Mouse (Mus musculus): ENCODE results near the gene Pqlc3.
"Not testable (repeated sequence)": the region's sequence is repeated elsewhere in the genome, so short reads cannot be mapped to it uniquely, and the experiment has no call there.

Gene Pqlc3

GRCm38 (mm10) chr12:16999739-17000497 lies at the start of gene Pqlc3:
Pqlc3 (minus strand) TSS chr12:17000408.
- peak; percentile 18 for DNase-seq

GRCm38 (mm10) chr12:17049796-17050195 lies 49.6 kb upstream of the Pqlc3 start:
- no peak for DNase-seq

GRCm38 (mm10) chr12:17048979-17049612 lies 48.9 kb upstream of the Pqlc3 start:
- DNase-seq: no peak

- DNase-seq: no peak
Measured at GRCm38 (mm10) chr12:17043311-17043710, 43.1 kb upstream of the Pqlc3 start.

- DNase-seq: no peak
Measured at GRCm38 (mm10) chr12:17040567-17040966, 40.4 kb upstream of the Pqlc3 start.

- no peak for DNase-seq
Measured at GRCm38 (mm10) chr12:17039415-17039814, 39.2 kb upstream of the Pqlc3 start.

- DNase-seq: no peak
Measured at GRCm38 (mm10) chr12:17038246-17038645, 38.0 kb upstream of the Pqlc3 start.

- no peak for DNase-seq
Measured at GRCm38 (mm10) chr12:17037053-17037610, 36.9 kb upstream of the Pqlc3 start.

- no peak for DNase-seq
Measured at GRCm38 (mm10) chr12:17036532-17036931, 36.3 kb upstream of the Pqlc3 start.

GRCm38 (mm10) chr12:17035128-17035527 lies 34.9 kb upstream of the Pqlc3 start:
- no peak for DNase-seq

GRCm38 (mm10) chr12:17034671-17035070 lies 34.5 kb upstream of the Pqlc3 start:
- DNase-seq: no peak

- no peak for DNase-seq
Measured at GRCm38 (mm10) chr12:17033464-17033841, 33.2 kb upstream of the Pqlc3 start.

- peak; percentile 51 for DNase-seq
Measured at GRCm38 (mm10) chr12:17032694-17033463, 32.7 kb upstream of the Pqlc3 start.

GRCm38 (mm10) chr12:17024554-17025110 lies 24.4 kb upstream of the Pqlc3 start:
- DNase-seq: no peak

- no peak for DNase-seq
Measured at GRCm38 (mm10) chr12:17022145-17022544, 21.9 kb upstream of the Pqlc3 start.

GRCm38 (mm10) chr12:17021125-17021524 lies 20.9 kb upstream of the Pqlc3 start:
- DNase-seq: not testable (repeated sequence)

- peak; percentile 18 for DNase-seq
Measured at GRCm38 (mm10) chr12:17018468-17018867, 18.3 kb upstream of the Pqlc3 start.

GRCm38 (mm10) chr12:17015711-17016110 lies 15.5 kb upstream of the Pqlc3 start:
- no peak for DNase-seq

GRCm38 (mm10) chr12:17012067-17012899 lies 12.1 kb upstream of the Pqlc3 start:
- no peak for DNase-seq

GRCm38 (mm10) chr12:17011100-17011870 lies 11.1 kb upstream of the Pqlc3 start, which contains the start of gene 2410004P03Rik:
2410004P03Rik (minus strand) TSS chr12:17011727.
- DNase-seq: peak; percentile 29

- no peak for DNase-seq
Measured at GRCm38 (mm10) chr12:17009466-17009865, 9.3 kb upstream of the Pqlc3 start.

Data from cerebellum, adult 11 months (tissue).